Mouse (Mus musculus) heart, embryonic 13.5 days (tissue): ENCODE data around the gene Nub1. TPM values are rescaled to one million over a fixed set of nuclear protein-coding genes. Genes with fewer than 3 reads are reported as not detected.
"Not testable (repeated sequence)": the region's sequence is repeated elsewhere in the genome, so short reads cannot be mapped to it uniquely, and the experiment has no call there.

Experiments
- ATAC-seq: fragments of 200-750 bp; cut with Nextera tagmentation; 2 replicates; pipeline ENCODE4 v1.8.0; 2017; ENCODE audit warnings: moderate TSS enrichment; ENCODE audit not compliant: insufficient number of reproducible peaks, low FRiP score, low TSS enrichment; ENCODE audit errors: extremely low read depth
- H3K27ac ChIP-seq: fragments of 300-500 bp; sonication (generic); replicated peaks from 2 replicates; pipeline ENCODE4 v1.5.1; 2015; ENCODE audit warnings: moderate library complexity, mild to moderate bottlenecking, inconsistent platforms
- H3K27me3 ChIP-seq: fragments of 300-500 bp; sonication (generic); replicated peaks from 2 replicates; pipeline ENCODE4 v1.6.1; 2015; ENCODE audit warnings: mild to moderate bottlenecking, inconsistent platforms
- H3K36me3 ChIP-seq: fragments of 300-500 bp; sonication (generic); 2 replicates; pipeline ENCODE4 v1.6.1; 2015; ENCODE audit warnings: mild to moderate bottlenecking, inconsistent platforms
- H3K4me1 ChIP-seq: fragments of 300-500 bp; sonication (generic); 2 replicates; pipeline ENCODE4 v1.6.1; 2015; ENCODE audit warnings: inconsistent platforms
- H3K4me2 ChIP-seq: fragments of 300-500 bp; sonication (generic); 2 replicates; pipeline ENCODE4 v1.6.1; 2015; ENCODE audit warnings: inconsistent platforms, mild to moderate bottlenecking, moderate library complexity
- H3K4me3 ChIP-seq: fragments of 300-500 bp; sonication (generic); 2 replicates; pipeline ENCODE4 v1.5.1; 2015; ENCODE audit warnings: moderate library complexity, mild to moderate bottlenecking, inconsistent platforms
- H3K9ac ChIP-seq: fragments of 300-500 bp; sonication (generic); 2 replicates; pipeline ENCODE4 v1.6.1; 2015; ENCODE audit warnings: inconsistent platforms, mild to moderate bottlenecking, moderate library complexity
- H3K9me3 ChIP-seq: fragments of 300-500 bp; sonication (generic); 2 replicates; pipeline ENCODE4 v1.6.1; 2016; ENCODE audit warnings: inconsistent platforms
- WGBS: fragments of 180-500 bp; shearing (Covaris S2); methylation state at CpG from one replicate; pipeline ENCODE4 v1.1.7; 2015; ENCODE audit warnings: mixed read lengths; 5-methylcytosine and 5-hydroxymethylcytosine counted together
- polyA plus RNA-seq: library from polyadenylated mRNA; unstranded; fragments of >200 nt; fragmentation: Nextera tagmentation; extraction: Ambion mirVana; gene quantifications from 2 replicates; pipeline ENCODE4 v1.2.1, GENCODE M21; 2015

The Nub1 gene
- polyA plus RNA-seq, 1 experiment from 2014 or later: 24.7 TPM

GRCm38 (mm10) chr5:24657113-24657512 is 28.2 kb upstream of the Nub1 start:
- H3K27me3 ChIP-seq: 0 out of 2 replicates have a peak, but pooled peaks cover 6% of the 10 kb centered on the region
- H3K4me1 ChIP-seq: no peaks in the 10 kb centered on the region
- no peaks in the 10 kb centered on the region for H3K9me3 ChIP-seq
- H3K4me3 ChIP-seq: no peak overlapping the region
- no peak for ATAC-seq
- no peak overlapping the region for H3K9ac ChIP-seq
- WGBS: 57% methylated on average over 2 of the region's 2 CpGs
- no peaks in the 10 kb centered on the region for H3K36me3 ChIP-seq
- H3K27ac ChIP-seq: no peak overlapping the region
- no peak overlapping the region for H3K4me2 ChIP-seq

GRCm38 (mm10) chr5:24659708-24660423 is 25.5 kb upstream of the Nub1 start:
- 63% methylated on average over 3 of the region's 4 CpGs for WGBS
- Histone ChIP-seq H3K36me3 (no peaks in the 10 kb centered on the region), H3K4me1 (no peaks in the 10 kb centered on the region), H3K9me3 (no peaks in the 10 kb centered on the region), H3K9ac (no peak overlapping the region), H3K27me3 (no peaks in the 10 kb centered on the region), H3K27ac (no peak overlapping the region), H3K4me3 (no peak overlapping the region), H3K4me2 (no peak overlapping the region)
- no peak for ATAC-seq

- Histone ChIP-seq H3K9ac (no peak overlapping the region), H3K27ac (no peak overlapping the region), H3K4me2 (no peak overlapping the region), H3K4me1 (no peaks in the 10 kb centered on the region), H3K27me3 (no peaks in the 10 kb centered on the region), H3K4me3 (no peak overlapping the region), H3K36me3 (no peaks in the 10 kb centered on the region), H3K9me3 (no peaks in the 10 kb centered on the region)
- 70% methylated on average over 6 of the region's 6 CpGs for WGBS
- ATAC-seq: no peak
Measured at GRCm38 (mm10) chr5:24661457-24661856, 23.9 kb upstream of the Nub1 start.

- Histone ChIP-seq H3K9ac (no peak overlapping the region), H3K36me3 (no peaks in the 10 kb centered on the region), H3K4me3 (no peak overlapping the region), H3K9me3 (no peaks in the 10 kb centered on the region; the same call in 1 of the 2 replicates), H3K27ac (no peak overlapping the region), H3K27me3 (peaks cover 19% of the 10 kb centered on the region), H3K4me1 (no peaks in the 10 kb centered on the region), H3K4me2 (no peak overlapping the region)
- 28% methylated on average over 4 of the region's 4 CpGs for WGBS
- ATAC-seq: no peak
Measured at GRCm38 (mm10) chr5:24674238-24674637, 11.1 kb upstream of the Nub1 start.

- Histone ChIP-seq H3K4me2 (no peak overlapping the region), H3K9ac (no peak overlapping the region), H3K4me3 (no peak overlapping the region), H3K9me3 (no peaks in the 10 kb centered on the region; the same call in 1 of the 2 replicates), H3K27me3 (no peaks in the 10 kb centered on the region), H3K4me1 (peaks cover 12% of the 10 kb centered on the region), H3K27ac (no peak overlapping the region), H3K36me3 (no peaks in the 10 kb centered on the region)
- WGBS: 49% methylated on average over 1 of the region's 1 CpGs
- ATAC-seq: no peak
Measured at GRCm38 (mm10) chr5:24681436-24681835, 3.9 kb upstream of the Nub1 start.

- WGBS: 18% methylated on average over 16 of the region's 16 CpGs
- Histone ChIP-seq H3K4me3 (peak overlapping the region; percentile 52), H3K4me2 (peak overlapping the region; percentile 78), H3K36me3 (peaks cover 10% of the 10 kb centered on the region), H3K9me3 (no peaks in the 10 kb centered on the region), H3K27me3 (no peaks in the 10 kb centered on the region), H3K9ac (peak overlapping the region; percentile 84), H3K27ac (peak overlapping the region; percentile 99), H3K4me1 (peaks cover 25% of the 10 kb centered on the region)
- 0 out of 2 replicates have a peak, but pooled peaks have one; percentile 2 for ATAC-seq
Measured at GRCm38 (mm10) chr5:24684578-24685365, 560 bp upstream of the Nub1 start.

- Histone ChIP-seq H3K4me2 (peak overlapping the region; percentile 81), H3K9me3 (no peaks in the 10 kb centered on the region), H3K9ac (peak overlapping the region; percentile 91), H3K4me3 (peak overlapping the region; percentile 92), H3K27ac (peak overlapping the region; percentile 90), H3K4me1 (peaks cover 25% of the 10 kb centered on the region), H3K36me3 (peaks cover 24% of the 10 kb centered on the region), H3K27me3 (no peaks in the 10 kb centered on the region)
- ATAC-seq: no peak
- WGBS: 0% methylated on average over 15 of the region's 15 CpGs
Measured at GRCm38 (mm10) chr5:24686176-24686575, 844 bp downstream of the Nub1 start.

- not testable (repeated sequence) for ATAC-seq, H3K9me3 ChIP-seq, H3K27me3 ChIP-seq
- H3K9ac ChIP-seq: peak overlapping the region; percentile 91
- peak overlapping the region; percentile 81 for H3K4me2 ChIP-seq
- H3K27ac ChIP-seq: peak overlapping the region; percentile 90
- H3K36me3 ChIP-seq: peaks cover 30% of the 10 kb centered on the region
- H3K4me1 ChIP-seq: peaks cover 25% of the 10 kb centered on the region
- H3K4me3 ChIP-seq: peak overlapping the region; percentile 92
- 70% methylated on average over 16 of the region's 16 CpGs for WGBS
Measured at GRCm38 (mm10) chr5:24686671-24687420, 1.5 kb downstream of the Nub1 start.

GRCm38 (mm10) chr5:24687696-24688095 is 2.4 kb downstream of the Nub1 start:
- Histone ChIP-seq H3K27ac (no peak overlapping the region), H3K4me1 (peaks cover 25% of the 10 kb centered on the region), H3K27me3 (no peaks in the 10 kb centered on the region), H3K9me3 (no peaks in the 10 kb centered on the region), H3K4me3 (no peak overlapping the region), H3K36me3 (peaks cover 39% of the 10 kb centered on the region), H3K4me2 (no peak overlapping the region), H3K9ac (no peak overlapping the region)
- WGBS: 56% methylated on average over 1 of the region's 1 CpGs
- ATAC-seq: no peak

GRCm38 (mm10) chr5:24696704-24697103 is 11.4 kb downstream of the Nub1 start:
- WGBS: 64% methylated on average over 3 of the region's 3 CpGs
- H3K4me3 ChIP-seq: no peak overlapping the region
- H3K27me3 ChIP-seq: no peaks in the 10 kb centered on the region
- H3K9ac ChIP-seq: no peak overlapping the region
- no peak overlapping the region for H3K4me2 ChIP-seq
- ATAC-seq: no peak
- no peaks in the 10 kb centered on the region for H3K9me3 ChIP-seq
- peaks cover 98% of the 10 kb centered on the region for H3K36me3 ChIP-seq
- H3K27ac ChIP-seq: peak overlapping the region; percentile 73
- peaks cover 7% of the 10 kb centered on the region; the same call in 1 of the 2 replicates for H3K4me1 ChIP-seq

- Histone ChIP-seq H3K4me1 (no peaks in the 10 kb centered on the region), H3K4me3 (no peak overlapping the region), H3K27me3 (no peaks in the 10 kb centered on the region), H3K36me3 (peaks cover 97% of the 10 kb centered on the region), H3K4me2 (no peak overlapping the region), H3K9me3 (no peaks in the 10 kb centered on the region), H3K9ac (no peak overlapping the region), H3K27ac (no peak overlapping the region)
- 81% methylated on average over 3 of the region's 3 CpGs for WGBS
- no peak for ATAC-seq
Measured at GRCm38 (mm10) chr5:24701271-24701670, 15.9 kb downstream of the Nub1 start.
